Mouse (Mus musculus) E14TG2a.4 (cell line): Measurements from ENCODE around the gene Igll1.

Experiments used
- CTCF ChIP-seq: conservative IDR thresholded peaks from 2 replicates; pipeline ENCODE4 v1.5.1; 2014; ENCODE audit warnings: low read length
- NANOG ChIP-seq: IDR thresholded peaks from 2 replicates; pipeline ENCODE4 v1.6.1; 2014; ENCODE audit warnings: borderline replicate concordance, low read length, mixed read lengths
- POU5F1 ChIP-seq: IDR thresholded peaks from 2 replicates; pipeline ENCODE4 v1.6.1; 2014; ENCODE audit warnings: low read length, borderline replicate concordance

DNA sequence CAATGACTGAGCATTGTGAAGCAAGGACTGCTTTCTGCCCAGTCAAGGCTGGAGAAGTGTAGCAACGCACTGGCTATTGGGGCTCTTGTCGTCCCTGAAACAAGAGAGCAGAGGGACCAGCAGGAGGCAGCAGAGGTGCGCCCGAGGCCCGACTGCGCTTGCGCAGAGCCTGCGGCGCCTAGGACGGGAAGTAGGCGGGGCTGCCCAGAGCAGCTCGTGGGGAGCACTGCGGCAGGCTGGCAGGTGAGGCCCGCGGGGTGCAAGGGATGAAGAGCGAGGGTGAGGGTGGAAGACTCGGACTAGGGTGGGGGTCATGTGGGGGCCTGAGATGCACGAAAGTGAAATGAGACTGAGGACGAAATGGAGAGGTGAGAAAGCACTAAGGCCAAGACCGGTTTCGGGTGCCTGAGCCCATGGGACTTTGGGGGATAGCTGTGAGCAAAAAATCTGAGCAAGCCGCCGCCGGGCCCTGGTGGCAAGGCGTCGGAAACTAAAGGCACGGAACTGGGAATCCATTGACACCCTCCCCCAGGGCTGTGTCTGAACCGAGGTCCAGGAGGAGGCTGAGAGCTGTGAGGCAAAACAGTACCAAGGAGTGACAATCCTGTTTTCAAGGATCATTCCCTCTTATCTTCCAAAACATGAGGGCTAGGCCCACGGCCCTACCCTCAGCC is 32.7 kb upstream of the Igll1 start, which contains the start of gene Ppm1f:
- peak; percentile 55 for TF ChIP-seq CTCF
- TF ChIP-seq NANOG = no peak
- no peak for TF ChIP-seq POU5F1
